Mouse (Mus musculus): ENCODE data around the gene Rflnb. TPM values are rescaled to one million over a fixed set of nuclear protein-coding genes. Genes with fewer than 3 reads are reported as not detected.
"Not testable (repeated sequence)": the region's sequence is repeated elsewhere in the genome, so short reads cannot be mapped to it uniquely, and the experiment has no call there.

Rflnb gene
- polyA plus RNA-seq, 1 experiment = 18.8 TPM

DNA sequence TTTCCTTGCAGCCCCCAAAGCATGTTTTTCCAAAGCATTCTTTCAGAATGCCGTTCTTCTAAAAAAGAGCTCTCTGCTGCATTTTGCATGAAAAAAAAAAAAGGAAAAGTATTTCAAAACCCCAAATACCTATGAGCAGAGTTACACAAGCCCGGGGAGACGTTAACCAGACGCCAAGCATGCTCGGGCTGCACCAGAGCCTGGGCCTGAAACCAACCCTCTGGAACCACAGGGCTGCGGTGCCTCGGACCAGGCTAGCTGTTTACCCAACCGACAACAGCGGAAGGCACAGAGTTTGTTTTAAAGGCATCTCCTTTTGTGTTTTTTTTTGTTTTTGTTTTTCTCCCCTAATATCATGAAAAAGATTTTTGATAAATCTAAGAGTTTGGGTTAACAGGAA, 6.7 kb downstream of the Rflnb start:
- Histone ChIP-seq H3K4me1 (ENCODE audit: control insufficient read depth, insufficient read depth, low read length) (no peaks in the 10 kb centered on the region), H3K36me3 (ENCODE audit: control insufficient read depth, insufficient read depth, low read length) (no peaks in the 10 kb centered on the region), H3K4me3 (ENCODE audit: insufficient read depth, low read depth, low read length) (no peak overlapping the region), H3K27ac (ENCODE audit: insufficient read depth, low read depth, low read length) (no peak overlapping the region), H3K27me3 (replicated peaks; ENCODE audit: control insufficient read depth, insufficient read depth, low read length) (no peaks in the 10 kb centered on the region)
- 75% methylated on average over 9 of the region's 9 CpGs for WGBS
- DNase-seq = no peak
- TF ChIP-seq POLR2A (IDR thresholded peaks at IDR 0.05; ENCODE audit: low read depth, low read length) = no peak
- no peak for TF ChIP-seq CTCF (conservative IDR thresholded peaks at IDR 0.05; ENCODE audit: insufficient read depth, insufficient read length, low read depth, low read length)

DNA sequence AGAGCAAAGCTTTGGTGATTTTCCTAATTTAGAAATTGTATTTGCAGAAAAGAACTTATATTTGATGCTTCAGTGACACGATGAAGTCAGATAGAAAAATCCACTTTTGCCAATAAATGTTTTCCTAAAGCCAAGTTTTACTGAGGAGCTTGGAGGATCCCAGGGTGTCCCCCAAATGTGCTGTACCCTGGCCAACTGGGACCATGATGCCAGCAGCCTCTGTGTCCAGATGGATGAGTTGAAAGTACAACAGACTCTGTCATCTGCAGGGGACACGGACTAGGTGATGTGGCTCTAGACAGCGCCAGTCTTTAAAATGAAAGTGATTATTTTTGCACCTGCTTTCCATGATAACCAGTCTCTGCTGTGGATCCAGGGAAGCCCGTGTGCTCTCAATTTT, 7.7 kb downstream of the Rflnb start:
- Histone ChIP-seq H3K36me3 (ENCODE audit: control insufficient read depth, insufficient read depth, low read length) (no peaks in the 10 kb centered on the region), H3K27ac (ENCODE audit: insufficient read depth, low read depth, low read length) (no peak overlapping the region), H3K4me1 (ENCODE audit: control insufficient read depth, insufficient read depth, low read length) (no peaks in the 10 kb centered on the region), H3K4me3 (ENCODE audit: insufficient read depth, low read depth, low read length) (no peak overlapping the region), H3K27me3 (replicated peaks; ENCODE audit: control insufficient read depth, insufficient read depth, low read length) (no peaks in the 10 kb centered on the region)
- 92% methylated on average over 4 of the region's 4 CpGs for WGBS
- DNase-seq = no peak
- no peak for TF ChIP-seq CTCF (conservative IDR thresholded peaks at IDR 0.05; ENCODE audit: insufficient read depth, insufficient read length, low read depth, low read length)
- TF ChIP-seq POLR2A (IDR thresholded peaks at IDR 0.05; ENCODE audit: low read depth, low read length) = no peak

DNA sequence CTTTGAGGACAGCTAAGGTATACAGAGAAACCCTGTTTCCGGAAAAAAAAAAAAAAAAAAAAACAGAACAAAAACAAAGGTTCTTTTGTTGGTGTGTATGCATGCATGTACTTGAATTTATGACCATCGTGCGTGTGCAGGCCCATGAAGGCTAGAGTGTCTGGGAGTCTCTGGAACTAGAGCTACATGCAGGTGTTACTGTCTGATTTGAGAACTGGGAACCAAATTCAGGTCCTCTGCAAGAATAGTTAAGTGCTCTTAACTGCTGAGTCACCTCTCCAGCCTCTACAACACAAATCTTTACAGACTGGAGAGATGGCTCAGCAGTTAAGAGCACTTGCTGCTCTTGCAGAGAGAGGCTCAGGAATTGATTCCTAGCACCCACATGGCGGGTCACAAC, 11.8 kb downstream of the Rflnb start:
- Histone ChIP-seq H3K4me1 (ENCODE audit: control insufficient read depth, insufficient read depth, low read length) (no peaks in the 10 kb centered on the region), H3K4me3 (ENCODE audit: insufficient read depth, low read depth, low read length) (no peak overlapping the region), H3K36me3 (ENCODE audit: control insufficient read depth, insufficient read depth, low read length) (no peaks in the 10 kb centered on the region), H3K27ac (ENCODE audit: insufficient read depth, low read depth, low read length) (no peak overlapping the region), H3K27me3 (replicated peaks; ENCODE audit: control insufficient read depth, insufficient read depth, low read length) (no peaks in the 10 kb centered on the region)
- WGBS = 73% methylated on average over 4 of the region's 4 CpGs
- TF ChIP-seq POLR2A (IDR thresholded peaks at IDR 0.05; ENCODE audit: low read depth, low read length) = no peak
- no peak for TF ChIP-seq CTCF (conservative IDR thresholded peaks at IDR 0.05; ENCODE audit: insufficient read depth, insufficient read length, low read depth, low read length)
- no peak for DNase-seq

DNA sequence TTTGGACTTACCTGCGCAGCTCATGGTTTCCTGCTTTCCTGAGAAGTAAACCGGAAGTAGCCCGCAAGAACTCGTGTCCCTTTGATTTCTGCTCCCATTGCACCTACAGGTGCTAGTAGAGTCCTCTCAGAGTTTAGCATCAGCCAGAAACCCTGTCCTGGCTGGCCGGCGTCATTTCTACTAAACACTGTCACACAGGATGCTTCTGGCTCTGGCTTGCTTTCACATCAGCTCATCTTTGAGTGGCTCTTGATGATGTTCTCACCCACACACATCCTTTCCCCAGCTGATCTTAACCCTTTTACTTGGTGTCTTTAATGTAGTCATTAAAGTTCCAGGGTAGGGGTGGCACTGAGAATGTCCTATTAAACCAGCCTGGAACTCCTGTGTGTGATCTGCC, 12.3 kb downstream of the Rflnb start:
- TF ChIP-seq CTCF (conservative IDR thresholded peaks at IDR 0.05; ENCODE audit: insufficient read depth, insufficient read length, low read depth, low read length) (no peak), POLR2A (IDR thresholded peaks at IDR 0.05; ENCODE audit: low read depth, low read length) (no peak)
- Histone ChIP-seq H3K4me1 (ENCODE audit: control insufficient read depth, insufficient read depth, low read length) (no peaks in the 10 kb centered on the region), H3K36me3 (ENCODE audit: control insufficient read depth, insufficient read depth, low read length) (no peaks in the 10 kb centered on the region), H3K27ac (ENCODE audit: insufficient read depth, low read depth, low read length) (no peak overlapping the region), H3K4me3 (ENCODE audit: insufficient read depth, low read depth, low read length) (no peak overlapping the region), H3K27me3 (replicated peaks; ENCODE audit: control insufficient read depth, insufficient read depth, low read length) (no peaks in the 10 kb centered on the region)
- 83% methylated on average over 6 of the region's 6 CpGs for WGBS
- no peak for DNase-seq

DNA sequence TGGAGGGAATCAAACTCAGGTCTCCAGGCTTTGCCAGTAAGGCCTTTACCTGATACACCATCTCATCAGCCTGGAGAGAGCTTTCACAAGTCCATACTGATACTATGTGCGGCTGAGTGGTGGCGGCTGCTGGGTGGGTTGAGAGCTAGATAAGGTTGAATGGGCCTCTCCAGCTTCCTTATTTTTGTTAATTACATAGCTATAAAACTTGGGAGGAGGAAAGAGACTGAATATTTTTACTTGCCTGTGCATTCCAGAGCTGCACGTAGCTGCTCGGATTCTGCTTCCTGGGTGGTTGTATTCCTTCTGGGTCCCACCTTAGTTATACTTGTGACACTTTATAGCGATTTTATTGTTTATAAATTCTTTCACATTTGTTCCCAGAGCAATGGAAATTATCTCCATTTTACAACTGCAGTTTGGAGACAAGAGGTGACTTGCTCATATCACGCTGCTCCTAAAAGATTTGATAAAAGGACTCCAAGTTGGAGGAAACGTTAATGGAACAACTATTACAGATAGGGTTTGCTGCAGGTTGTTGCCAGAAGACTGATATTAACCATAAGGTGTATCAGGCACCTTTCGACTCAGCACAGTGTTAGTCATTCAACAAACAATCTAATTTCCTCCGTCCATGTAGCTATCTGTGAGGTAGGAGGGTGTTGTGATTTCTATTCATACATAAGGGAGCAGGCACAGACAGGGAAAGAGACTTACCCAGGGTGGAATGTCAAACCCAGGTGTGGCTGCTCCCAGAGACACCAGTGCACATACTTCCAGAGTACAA, 16.6 kb downstream of the Rflnb start:
- H3K27ac ChIP-seq (ENCODE audit: insufficient read depth, low read depth, low read length) = no peak overlapping the region; the same call in 1 of the 2 replicates

DNA sequence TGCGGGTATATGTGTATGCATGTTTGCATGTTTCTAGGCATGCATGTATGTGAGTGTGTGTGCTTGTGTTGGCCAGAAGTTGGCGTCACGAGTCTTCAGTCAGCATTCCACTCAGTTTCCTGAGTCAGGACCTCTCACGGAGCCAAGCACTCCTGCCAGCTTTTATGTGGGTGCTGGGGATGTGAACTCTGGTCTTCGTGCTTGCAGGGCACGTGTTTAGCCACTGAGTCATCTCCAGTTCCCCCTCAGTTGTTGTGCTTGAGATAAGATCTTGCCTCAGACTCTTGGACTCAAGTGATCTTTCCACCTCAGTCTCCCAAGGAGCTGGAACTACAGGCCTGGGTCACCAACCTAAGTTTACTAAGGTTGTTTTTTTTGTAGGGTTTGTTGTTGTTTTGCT, 18.5 kb downstream of the Rflnb start:
- WGBS = 74% methylated on average over 6 of the region's 6 CpGs
- H3K36me3 ChIP-seq (ENCODE audit: control insufficient read depth, insufficient read depth, low read length) = no peaks in the 10 kb centered on the region
- TF ChIP-seq CTCF (conservative IDR thresholded peaks at IDR 0.05; ENCODE audit: insufficient read depth, insufficient read length, low read depth, low read length) (no peak), POLR2A (IDR thresholded peaks at IDR 0.05; ENCODE audit: low read depth, low read length) (no peak)
- H3K4me3 ChIP-seq (ENCODE audit: insufficient read depth, low read depth, low read length) = no peak overlapping the region
- no peak overlapping the region for H3K27ac ChIP-seq (ENCODE audit: insufficient read depth, low read depth, low read length)
- no peak for DNase-seq
- no peaks in the 10 kb centered on the region for H3K4me1 ChIP-seq (ENCODE audit: control insufficient read depth, insufficient read depth, low read length)
- no peaks in the 10 kb centered on the region for H3K27me3 ChIP-seq (replicated peaks; ENCODE audit: control insufficient read depth, insufficient read depth, low read length)

More for the DNA sequence above, 16.6 kb downstream of the Rflnb start:
- TF ChIP-seq POLR2A (IDR thresholded peaks at IDR 0.05; ENCODE audit: low read depth, low read length) = no peak
- TF ChIP-seq CTCF (conservative IDR thresholded peaks at IDR 0.05; ENCODE audit: insufficient read depth, insufficient read length, low read depth, low read length) = no peak
- Histone ChIP-seq H3K4me1 (ENCODE audit: control insufficient read depth, insufficient read depth, low read length) (no peaks in the 10 kb centered on the region), H3K36me3 (ENCODE audit: control insufficient read depth, insufficient read depth, low read length) (no peaks in the 10 kb centered on the region), H3K4me3 (ENCODE audit: insufficient read depth, low read depth, low read length) (no peak overlapping the region), H3K27me3 (replicated peaks; ENCODE audit: control insufficient read depth, insufficient read depth, low read length) (no peaks in the 10 kb centered on the region)
- WGBS = 81% methylated on average over 9 of the region's 9 CpGs
- DNase-seq = no peak

DNA sequence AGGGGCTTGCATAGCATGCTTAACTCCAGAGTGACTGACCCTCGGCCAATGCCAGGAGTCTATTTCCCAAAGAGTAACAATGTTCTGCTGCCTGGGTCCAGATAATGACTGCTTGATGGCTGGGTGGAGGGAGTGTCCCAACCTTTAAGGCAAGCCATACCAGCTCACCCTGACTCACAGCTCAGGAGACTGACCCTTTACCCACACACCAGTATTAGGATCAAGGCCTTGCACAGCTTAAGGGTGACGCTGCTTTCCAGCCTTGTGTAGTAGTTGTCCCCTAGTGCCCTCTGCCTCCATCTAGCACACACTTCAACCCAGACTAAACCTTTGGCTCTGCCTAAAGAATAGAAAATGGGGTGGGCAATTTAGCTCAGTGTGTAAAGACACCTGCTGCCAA, 19.4 kb downstream of the Rflnb start:
- no peaks in the 10 kb centered on the region for H3K27me3 ChIP-seq (replicated peaks; ENCODE audit: control insufficient read depth, insufficient read depth, low read length)
- TF ChIP-seq CTCF (conservative IDR thresholded peaks at IDR 0.05; ENCODE audit: insufficient read depth, insufficient read length, low read depth, low read length) (no peak), POLR2A (IDR thresholded peaks at IDR 0.05; ENCODE audit: low read depth, low read length) (no peak)
- no peak overlapping the region for H3K27ac ChIP-seq (ENCODE audit: insufficient read depth, low read depth, low read length)
- 92% methylated on average over 2 of the region's 2 CpGs for WGBS
- H3K36me3 ChIP-seq (ENCODE audit: control insufficient read depth, insufficient read depth, low read length) = no peaks in the 10 kb centered on the region
- DNase-seq = no peak
- H3K4me1 ChIP-seq (ENCODE audit: control insufficient read depth, insufficient read depth, low read length) = no peaks in the 10 kb centered on the region
- H3K4me3 ChIP-seq (ENCODE audit: insufficient read depth, low read depth, low read length) = no peak overlapping the region

DNA sequence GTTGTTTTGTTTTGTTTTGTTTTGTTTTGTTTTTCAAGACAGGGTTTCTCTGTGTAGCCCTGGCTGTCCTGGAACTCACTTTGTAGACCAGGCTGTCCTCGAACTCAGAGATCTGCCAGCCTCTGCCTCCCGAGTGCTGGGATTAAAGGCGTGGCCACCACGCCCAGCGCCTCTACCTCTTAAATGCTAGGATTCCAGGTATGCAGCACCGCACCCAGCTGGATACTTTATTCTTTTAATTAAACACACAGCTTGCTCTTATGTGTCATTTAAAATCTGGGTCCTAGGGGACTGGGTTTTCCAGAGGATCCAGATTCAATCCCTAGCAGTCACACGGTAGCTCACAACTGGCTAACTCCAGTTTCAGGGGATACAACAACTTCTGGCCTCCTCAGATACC, 23.3 kb downstream of the Rflnb start:
- not testable (repeated sequence) for H3K27ac ChIP-seq (ENCODE audit: insufficient read depth, low read depth, low read length); H3K4me1 ChIP-seq (ENCODE audit: control insufficient read depth, insufficient read depth, low read length); DNase-seq; H3K4me3 ChIP-seq (ENCODE audit: insufficient read depth, low read depth, low read length); H3K36me3 ChIP-seq (ENCODE audit: control insufficient read depth, insufficient read depth, low read length); H3K27me3 ChIP-seq (replicated peaks; ENCODE audit: control insufficient read depth, insufficient read depth, low read length)
- 93% methylated on average over 7 of the region's 7 CpGs for WGBS

Measured in kidney, adult 2 months (tissue).